Mouse (Mus musculus): ENCODE measurements around the gene Adprhl2. TPM values are rescaled to one million over a fixed set of nuclear protein-coding genes. Genes with fewer than 3 reads are reported as not detected.
A peak's percentile ranks its signal among the peaks of the same experiment; 100 is the strongest.

Gene Adprhl2
- polyA plus RNA-seq, 1 experiment from 2014 or later: 30.1 TPM

DNA sequence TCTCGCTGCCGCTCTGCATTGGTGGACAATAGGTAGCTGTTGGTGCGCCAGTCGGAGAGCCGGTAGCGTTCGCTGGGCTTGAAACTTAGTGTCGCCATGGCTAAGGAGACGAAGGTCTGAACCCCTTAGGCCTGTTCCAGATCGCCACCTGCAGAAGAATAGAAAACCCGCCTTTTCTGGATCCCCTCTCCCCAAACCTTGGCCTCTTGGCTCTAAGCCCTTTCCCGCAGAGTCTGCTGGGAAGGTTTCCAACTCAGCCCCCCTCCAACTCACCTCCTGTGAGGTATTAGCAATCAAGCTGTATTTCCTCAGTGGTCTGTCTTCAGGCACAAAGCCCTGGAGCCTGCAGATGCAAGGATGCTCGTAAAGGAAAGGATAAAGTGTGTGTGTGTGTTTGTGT is 3.4 kb upstream of the Adprhl2 start:
- H3K9ac ChIP-seq (ENCODE audit: low read depth, low read length): no peak overlapping the region
- ATAC-seq (replicated peaks; ENCODE audit: insufficient number of reproducible peaks, low FRiP score, low TSS enrichment): no peak

DNA sequence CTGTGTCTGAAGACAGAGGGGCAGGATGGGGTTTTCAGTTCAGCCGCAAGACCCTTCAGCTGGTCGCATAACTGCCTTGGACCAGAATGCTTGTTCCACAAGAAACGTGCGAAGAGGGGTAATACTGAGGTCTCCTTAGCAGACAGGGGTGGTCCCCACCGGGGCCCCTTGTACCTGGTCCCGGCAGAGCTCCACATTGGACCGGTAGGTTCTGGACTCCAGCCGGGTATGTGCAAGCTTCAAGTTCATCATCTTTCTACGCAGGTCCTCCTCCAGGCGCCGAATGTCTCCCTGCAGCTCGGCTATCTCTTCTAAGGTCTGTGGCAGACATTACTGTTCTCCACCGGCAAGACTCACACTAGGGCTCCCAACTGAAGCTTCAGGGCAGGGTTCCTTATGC is 1.1 kb upstream of the Adprhl2 start:
- ATAC-seq (replicated peaks; ENCODE audit: insufficient number of reproducible peaks, low FRiP score, low TSS enrichment): no peak
- WGBS (ENCODE audit: insufficient replicate concordance): 89% methylated on average over 13 of the region's 13 CpGs
- peaks cover 5% of the 10 kb centered on the region; the same call in 1 of the 2 replicates for H3K36me3 ChIP-seq (ENCODE audit: control insufficient read depth, insufficient read depth, low read length)
- peaks cover 32% of the 10 kb centered on the region for H3K27me3 ChIP-seq (ENCODE audit: control insufficient read depth, insufficient read depth, low read length)
- no peak overlapping the region for H3K4me3 ChIP-seq (ENCODE audit: low read depth, low read length)
- no peaks in the 10 kb centered on the region for H3K9me3 ChIP-seq (replicated peaks; ENCODE audit: control insufficient read depth, low read length)
- no peak overlapping the region for H3K9ac ChIP-seq (ENCODE audit: low read depth, low read length)
- H3K4me1 ChIP-seq (ENCODE audit: control insufficient read depth, insufficient read depth, low read length): peaks cover 7% of the 10 kb centered on the region; the same call in 1 of the 2 replicates
- H3K27ac ChIP-seq (ENCODE audit: low read depth, low read length): no peak overlapping the region
- H3K4me2 ChIP-seq: no peak overlapping the region

More for the DNA sequence above, 3.4 kb upstream of the Adprhl2 start:
- no peak overlapping the region for H3K4me3 ChIP-seq (ENCODE audit: low read depth, low read length)
- H3K4me1 ChIP-seq (ENCODE audit: control insufficient read depth, insufficient read depth, low read length): peaks cover 5% of the 10 kb centered on the region; the same call in 1 of the 2 replicates
- H3K9me3 ChIP-seq (replicated peaks; ENCODE audit: control insufficient read depth, low read length): no peaks in the 10 kb centered on the region
- no peak overlapping the region for H3K27ac ChIP-seq (ENCODE audit: low read depth, low read length)
- peaks cover 32% of the 10 kb centered on the region for H3K27me3 ChIP-seq (ENCODE audit: control insufficient read depth, insufficient read depth, low read length)
- peak overlapping the region; percentile 47; the same call in 1 of the 2 replicates for H3K4me2 ChIP-seq
- 30% methylated on average over 13 of the region's 13 CpGs for WGBS (ENCODE audit: insufficient replicate concordance)
- no peaks in the 10 kb centered on the region for H3K36me3 ChIP-seq (ENCODE audit: control insufficient read depth, insufficient read depth, low read length)

DNA sequence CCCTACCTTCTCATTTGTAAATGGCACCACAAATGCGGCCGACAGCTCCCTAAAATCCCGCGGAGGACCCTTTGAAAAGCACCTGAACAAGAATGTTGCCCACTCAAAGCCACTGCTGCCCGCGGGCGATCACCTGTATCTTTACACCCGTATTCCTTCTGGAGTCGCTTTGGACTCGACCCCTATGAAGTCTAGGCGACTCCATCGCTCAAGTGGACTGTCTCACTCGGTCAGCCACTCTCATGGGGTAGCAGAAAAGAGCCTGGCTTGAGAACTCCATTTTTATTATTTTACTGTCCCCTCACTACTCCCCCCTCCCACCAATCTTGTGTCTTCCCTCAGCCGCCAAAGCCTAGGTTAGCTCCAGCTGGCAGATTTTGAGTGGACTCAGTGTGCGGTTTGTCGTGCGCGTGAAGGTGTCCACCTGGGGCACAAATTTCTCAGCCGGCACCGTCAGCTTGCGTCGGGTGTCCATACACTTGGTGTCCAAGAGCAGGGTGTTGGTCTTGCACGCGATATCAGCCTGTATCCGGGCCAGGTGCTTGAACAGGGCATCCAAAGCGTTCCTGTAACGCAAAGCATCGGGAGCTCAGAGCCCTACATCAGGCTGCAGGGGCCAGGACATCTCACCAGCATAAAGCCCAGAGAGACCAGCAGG is 480 bp upstream of the Adprhl2 start:
- H3K27ac ChIP-seq (ENCODE audit: low read depth, low read length): no peak overlapping the region
- ATAC-seq (replicated peaks; ENCODE audit: insufficient number of reproducible peaks, low FRiP score, low TSS enrichment): peak; percentile 3; the same call in 1 of the 2 replicates
- H3K9ac ChIP-seq (ENCODE audit: low read depth, low read length): peak overlapping the region; percentile 23; the same call in 1 of the 2 replicates
- peaks cover 12% of the 10 kb centered on the region for H3K36me3 ChIP-seq (ENCODE audit: control insufficient read depth, insufficient read depth, low read length)
- 50% methylated on average over 28 of the region's 28 CpGs for WGBS (ENCODE audit: insufficient replicate concordance)
- H3K4me2 ChIP-seq: peak overlapping the region; percentile 92
- no peaks in the 10 kb centered on the region for H3K9me3 ChIP-seq (replicated peaks; ENCODE audit: control insufficient read depth, low read length)
- H3K4me1 ChIP-seq (ENCODE audit: control insufficient read depth, insufficient read depth, low read length): peaks cover 7% of the 10 kb centered on the region; the same call in 1 of the 2 replicates
- peak overlapping the region; percentile 62 for H3K4me3 ChIP-seq (ENCODE audit: low read depth, low read length)
- H3K27me3 ChIP-seq (ENCODE audit: control insufficient read depth, insufficient read depth, low read length): peaks cover 32% of the 10 kb centered on the region

DNA sequence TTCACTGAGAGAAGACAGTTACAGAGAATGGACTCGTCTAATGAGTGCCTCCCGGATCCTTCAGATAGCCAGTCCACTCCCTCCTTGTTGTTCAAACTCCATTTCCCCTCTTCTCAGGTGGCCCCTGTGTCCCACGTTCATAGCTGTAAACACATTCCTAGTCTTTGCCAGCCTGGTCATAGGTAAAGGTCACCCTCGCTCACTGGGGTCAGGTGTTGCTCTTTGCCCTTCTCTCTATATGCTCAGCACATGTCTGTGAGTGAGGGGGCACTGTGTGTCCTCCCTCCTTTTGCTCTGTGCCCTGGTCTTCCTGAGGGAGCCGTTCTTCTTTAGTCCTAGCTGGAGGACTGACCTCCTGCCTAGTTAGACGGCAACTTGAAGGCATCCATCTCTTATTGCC is 1.7 kb downstream of the Adprhl2 start:
- no peak overlapping the region for H3K9ac ChIP-seq (ENCODE audit: low read depth, low read length)
- no peak overlapping the region for H3K4me3 ChIP-seq (ENCODE audit: low read depth, low read length)
- H3K4me2 ChIP-seq: no peak overlapping the region
- peaks cover 22% of the 10 kb centered on the region for H3K27me3 ChIP-seq (ENCODE audit: control insufficient read depth, insufficient read depth, low read length)
- no peaks in the 10 kb centered on the region for H3K9me3 ChIP-seq (replicated peaks; ENCODE audit: control insufficient read depth, low read length)
- ATAC-seq (replicated peaks; ENCODE audit: insufficient number of reproducible peaks, low FRiP score, low TSS enrichment): no peak
- H3K36me3 ChIP-seq (ENCODE audit: control insufficient read depth, insufficient read depth, low read length): peaks cover 22% of the 10 kb centered on the region
- no peak overlapping the region for H3K27ac ChIP-seq (ENCODE audit: low read depth, low read length)
- H3K4me1 ChIP-seq (ENCODE audit: control insufficient read depth, insufficient read depth, low read length): peaks cover 7% of the 10 kb centered on the region; the same call in 1 of the 2 replicates
- WGBS (ENCODE audit: insufficient replicate concordance): 91% methylated on average over 6 of the region's 6 CpGs

DNA sequence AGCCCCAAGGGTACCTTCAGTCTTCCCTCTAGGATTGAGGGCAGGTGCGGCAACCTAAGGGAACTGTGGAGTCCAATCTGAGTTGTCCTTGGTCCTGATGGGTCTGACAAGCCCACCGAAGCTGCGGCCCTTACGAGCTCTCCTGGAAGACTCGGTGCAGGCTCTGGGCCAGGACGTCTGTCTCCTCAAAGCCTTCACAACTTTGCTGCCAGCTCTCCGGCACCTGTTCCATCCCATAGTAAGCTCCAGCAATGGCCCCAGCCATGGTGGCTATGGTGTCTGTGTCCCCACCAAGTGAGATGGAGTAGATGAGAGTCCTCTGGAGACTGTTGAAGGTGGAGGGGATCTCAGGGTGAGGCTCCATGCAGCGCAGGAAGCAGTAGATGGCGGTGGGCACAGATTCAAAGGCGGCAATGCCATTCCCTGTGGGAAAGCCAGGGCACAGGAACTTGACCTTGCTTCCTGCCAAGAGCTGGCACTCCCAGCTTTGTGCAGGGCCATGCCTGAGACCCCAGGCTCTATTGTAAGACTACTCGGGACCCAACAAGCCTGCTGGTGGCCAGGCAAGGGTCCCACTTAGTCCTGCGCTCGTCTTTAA is 5.0 kb downstream of the Adprhl2 start:
- Histone ChIP-seq H3K9ac (ENCODE audit: low read depth, low read length) (no peak overlapping the region), H3K36me3 (ENCODE audit: control insufficient read depth, insufficient read depth, low read length) (peaks cover 22% of the 10 kb centered on the region), H3K27me3 (ENCODE audit: control insufficient read depth, insufficient read depth, low read length) (0 out of 2 replicates have a peak, but pooled peaks cover under 1% of the 10 kb centered on the region), H3K27ac (ENCODE audit: low read depth, low read length) (no peak overlapping the region), H3K4me3 (ENCODE audit: low read depth, low read length) (no peak overlapping the region), H3K4me1 (ENCODE audit: control insufficient read depth, insufficient read depth, low read length) (peaks cover 11% of the 10 kb centered on the region; the same call in 1 of the 2 replicates), H3K4me2 (no peak overlapping the region), H3K9me3 (replicated peaks; ENCODE audit: control insufficient read depth, low read length) (no peaks in the 10 kb centered on the region)
- WGBS (ENCODE audit: insufficient replicate concordance): 92% methylated on average over 13 of the region's 13 CpGs
- no peak for ATAC-seq (replicated peaks; ENCODE audit: insufficient number of reproducible peaks, low FRiP score, low TSS enrichment)

DNA sequence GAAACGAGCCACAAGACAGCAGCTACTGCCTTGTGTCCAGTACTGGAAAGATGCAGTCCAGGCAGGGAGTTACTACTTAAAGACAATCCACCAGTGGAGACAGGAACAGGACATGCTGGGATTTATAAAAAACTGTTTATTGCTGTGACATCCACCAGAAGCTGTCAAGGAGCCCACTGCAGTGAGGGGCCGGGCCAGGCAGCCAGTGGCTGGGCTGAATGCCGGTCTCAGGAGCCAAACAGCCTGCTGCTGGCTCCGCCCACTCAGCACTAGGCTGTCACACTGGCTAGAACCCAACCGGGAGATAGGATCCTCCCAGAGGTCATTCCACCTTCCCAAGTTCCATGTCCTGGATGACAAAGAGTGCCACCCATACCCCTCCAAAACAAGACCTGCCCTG is 5.6 kb downstream of the Adprhl2 start:
- Histone ChIP-seq H3K27ac (ENCODE audit: low read depth, low read length) (peak overlapping the region; percentile 35; the same call in 1 of the 2 replicates), H3K4me2 (no peak overlapping the region), H3K9me3 (replicated peaks; ENCODE audit: control insufficient read depth, low read length) (no peaks in the 10 kb centered on the region), H3K27me3 (ENCODE audit: control insufficient read depth, insufficient read depth, low read length) (0 out of 2 replicates have a peak, but pooled peaks cover 3% of the 10 kb centered on the region), H3K4me3 (ENCODE audit: low read depth, low read length) (no peak overlapping the region), H3K9ac (ENCODE audit: low read depth, low read length) (no peak overlapping the region), H3K4me1 (ENCODE audit: control insufficient read depth, insufficient read depth, low read length) (peaks cover 11% of the 10 kb centered on the region; the same call in 1 of the 2 replicates), H3K36me3 (ENCODE audit: control insufficient read depth, insufficient read depth, low read length) (peaks cover 22% of the 10 kb centered on the region)
- 0 out of 2 replicates have a peak, but pooled peaks have one; percentile 11 for ATAC-seq (replicated peaks; ENCODE audit: insufficient number of reproducible peaks, low FRiP score, low TSS enrichment)
- WGBS (ENCODE audit: insufficient replicate concordance): 47% methylated on average over 5 of the region's 5 CpGs

DNA sequence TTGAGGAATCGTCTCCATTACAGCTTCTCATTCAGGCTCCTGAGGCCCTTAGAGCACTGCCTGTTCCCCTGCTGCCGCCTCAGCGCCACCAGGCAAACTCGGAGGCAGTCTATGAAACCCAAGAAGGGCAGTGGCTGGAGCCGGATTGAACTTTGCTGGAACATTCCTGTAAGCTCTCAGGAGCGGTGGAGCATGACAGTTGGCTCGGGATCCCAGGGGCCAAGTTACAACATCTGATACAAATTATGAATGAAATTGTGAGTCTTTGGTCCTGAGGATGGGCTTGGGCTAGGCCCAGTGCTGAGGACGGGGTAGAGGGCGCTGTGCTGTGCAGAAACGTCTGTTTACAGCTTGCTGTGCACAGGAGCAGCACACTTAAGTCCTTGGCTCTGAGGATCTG is 7.1 kb downstream of the Adprhl2 start:
- no peak overlapping the region for H3K27ac ChIP-seq (ENCODE audit: low read depth, low read length)

DNA sequence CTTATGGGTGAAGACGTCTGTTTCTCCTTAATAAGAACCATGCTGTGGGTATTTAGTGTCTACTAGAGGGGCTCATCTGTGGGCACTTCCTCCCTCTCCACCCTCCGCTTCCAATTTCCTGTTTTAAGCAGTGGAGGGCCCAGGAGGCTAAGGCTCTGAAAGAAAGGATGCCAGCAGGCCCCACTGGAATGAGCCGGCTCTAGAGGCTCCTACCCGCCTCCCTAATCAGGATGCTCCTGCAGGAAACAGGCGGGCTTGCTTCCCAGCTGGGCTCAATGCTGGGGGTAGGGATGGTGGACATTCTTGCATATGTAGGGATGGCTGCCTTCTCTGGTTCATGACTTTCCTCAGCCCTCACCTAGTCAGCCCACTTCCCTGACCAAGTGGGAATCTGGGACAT is 8.3 kb downstream of the Adprhl2 start:
- peaks cover 9% of the 10 kb centered on the region for H3K4me1 ChIP-seq (ENCODE audit: control insufficient read depth, insufficient read depth, low read length)

More for the DNA sequence above, 7.1 kb downstream of the Adprhl2 start:
- Histone ChIP-seq H3K9ac (ENCODE audit: low read depth, low read length) (no peak overlapping the region), H3K4me3 (ENCODE audit: low read depth, low read length) (no peak overlapping the region), H3K4me1 (ENCODE audit: control insufficient read depth, insufficient read depth, low read length) (peaks cover 8% of the 10 kb centered on the region), H3K9me3 (replicated peaks; ENCODE audit: control insufficient read depth, low read length) (no peaks in the 10 kb centered on the region), H3K27me3 (ENCODE audit: control insufficient read depth, insufficient read depth, low read length) (0 out of 2 replicates have a peak, but pooled peaks cover 3% of the 10 kb centered on the region), H3K36me3 (ENCODE audit: control insufficient read depth, insufficient read depth, low read length) (peaks cover 22% of the 10 kb centered on the region), H3K4me2 (no peak overlapping the region)
- no peak for ATAC-seq (replicated peaks; ENCODE audit: insufficient number of reproducible peaks, low FRiP score, low TSS enrichment)
- 67% methylated on average over 10 of the region's 10 CpGs for WGBS (ENCODE audit: insufficient replicate concordance)

More for the DNA sequence above, 8.3 kb downstream of the Adprhl2 start:
- Histone ChIP-seq H3K9ac (ENCODE audit: low read depth, low read length) (no peak overlapping the region), H3K27me3 (ENCODE audit: control insufficient read depth, insufficient read depth, low read length) (0 out of 2 replicates have a peak, but pooled peaks cover 3% of the 10 kb centered on the region), H3K4me3 (ENCODE audit: low read depth, low read length) (no peak overlapping the region), H3K4me2 (no peak overlapping the region), H3K36me3 (ENCODE audit: control insufficient read depth, insufficient read depth, low read length) (peaks cover 21% of the 10 kb centered on the region), H3K9me3 (replicated peaks; ENCODE audit: control insufficient read depth, low read length) (no peaks in the 10 kb centered on the region), H3K27ac (ENCODE audit: low read depth, low read length) (no peak overlapping the region)
- 32% methylated on average over 5 of the region's 5 CpGs for WGBS (ENCODE audit: insufficient replicate concordance)
- no peak for ATAC-seq (replicated peaks; ENCODE audit: insufficient number of reproducible peaks, low FRiP score, low TSS enrichment)
